8 mouse cellular contexts compared by ENCODE assay signal in the genomic region with DNA sequence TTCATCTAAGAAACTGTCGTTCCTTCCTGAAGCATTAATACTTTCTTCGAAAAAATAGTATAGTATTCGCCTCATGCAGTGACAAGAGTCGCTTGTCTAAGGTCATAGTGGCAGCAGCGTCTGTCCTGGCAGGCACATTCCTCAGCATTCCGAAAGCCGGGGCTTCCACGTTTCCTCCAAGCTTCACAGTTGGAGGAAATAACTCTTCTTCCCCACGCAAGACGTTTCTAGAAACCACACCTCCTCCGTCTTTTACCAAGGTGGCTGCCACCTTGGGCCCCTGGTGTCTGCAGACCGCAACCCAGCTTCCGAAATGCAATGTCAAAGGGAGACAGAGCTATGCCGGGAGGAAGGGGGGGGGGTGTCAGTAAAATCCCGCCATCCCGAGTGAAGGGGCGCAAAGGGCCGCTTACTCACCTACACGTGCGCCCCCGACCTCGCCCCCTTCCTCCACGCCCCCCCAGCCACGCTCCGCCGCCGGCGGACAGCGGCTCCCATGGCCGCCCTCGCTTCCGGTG. TPM values are rescaled to one million over a fixed set of nuclear protein-coding genes. Genes with fewer than 3 reads are reported as not detected.
DNase-seq lines count a peak whose midpoint lies in the region; ATAC-seq lines count a peak whose summit lies in the region.

No protein-coding gene starts in this region.

- peak overlapping the region; percentile 57 for H3K4me2 ChIP-seq in intestine, embryonic 15.5 days (replicated peaks)

- peak overlapping the region; percentile 97 for H3K27ac ChIP-seq in embryonic facial prominence, embryonic 10.5 days (replicated peaks)
- peak overlapping the region; percentile 98 for H3K27ac ChIP-seq in intestine, embryonic 15.5 days

- H3K9ac ChIP-seq in intestine, embryonic 15.5 days: peak overlapping the region; percentile 84

- peak overlapping the region; percentile 98 for H3K4me3 ChIP-seq in embryonic facial prominence, embryonic 10.5 days
- peak overlapping the region; percentile 88 for H3K4me3 ChIP-seq in intestine, embryonic 15.5 days (replicated peaks)

- DNase-seq in kidney, adult 11 months: peak; percentile 23
- no peak for DNase-seq in kidney, adult 18-20 months
- peak; percentile 52 for DNase-seq in ES-CJ7 (ENCODE audit: low read depth, low spot score)
- DNase-seq in embryonic facial prominence, embryonic 10.5 days (ENCODE audit: low spot score): no peak
- no peak for DNase-seq in c-Kit-positive CD71-positive TER-119-positive erythroid progenitor cells, embryonic 14.5 days (ENCODE audit: low spot score)
- DNase-seq in retina, embryonic 14.5 days (ENCODE audit: low spot score): no peak

- H3K9me3 ChIP-seq in embryonic facial prominence, embryonic 10.5 days: no peaks in the 10 kb centered on the region
- H3K9me3 ChIP-seq in intestine, embryonic 15.5 days: no peaks in the 10 kb centered on the region

- 1% methylated on average over 32 of the region's 32 CpGs for WGBS in embryonic facial prominence, embryonic 10.5 days
- WGBS in intestine, embryonic 15.5 days: under 1% methylated on average over 29 of the region's 32 CpGs

- peaks cover 22% of the 10 kb centered on the region for H3K4me1 ChIP-seq in embryonic facial prominence, embryonic 10.5 days
- peaks cover 8% of the 10 kb centered on the region for H3K4me1 ChIP-seq in intestine, embryonic 15.5 days (replicated peaks)

- ATAC-seq in intestine, embryonic 15.5 days: peak; percentile 85
- peak; percentile 57 for ATAC-seq in megakaryocyte-erythroid progenitor cell, adult 5-6 weeks (replicated peaks; ENCODE audit: low FRiP score, low TSS enrichment, poor library complexity, severe bottlenecking)

- H3K27me3 ChIP-seq in embryonic facial prominence, embryonic 10.5 days (replicated peaks; ENCODE audit: low read depth, poor library complexity, severe bottlenecking): no peaks in the 10 kb centered on the region
- no peaks in the 10 kb centered on the region for H3K27me3 ChIP-seq in intestine, embryonic 15.5 days (replicated peaks)

- H3K36me3 ChIP-seq in embryonic facial prominence, embryonic 10.5 days (replicated peaks): peaks cover 35% of the 10 kb centered on the region
- H3K36me3 ChIP-seq in intestine, embryonic 15.5 days: peaks cover 10% of the 10 kb centered on the region

RNA-seq across cellular contexts. Expression of gene Arid4a, which starts 0.9 kb away (rescaled TPM):
- polyA plus RNA-seq in embryonic facial prominence, embryonic 10.5 days (2016; fragmentation: Nextera tagmentation; extraction: Ambion mirVana): 26.6 and 26.9 TPM in 2 replicates
- 35.0 and 39.3 TPM in 2 replicates for polyA plus RNA-seq in intestine, embryonic 15.5 days (2015; fragmentation: Nextera tagmentation; extraction: Ambion mirVana)
- total RNA-seq in megakaryocyte-erythroid progenitor cell, adult 5-6 weeks (2014; fragmentation: Nextera tagmentation): 23.4 and 36.3 TPM in 2 replicates
- 58.0 and 58.9 TPM in 2 replicates for total RNA-seq in megakaryocyte-erythroid progenitor cell, adult 5-6 weeks (2017)

RNA-seq across cellular contexts. Expression of gene Psma3, which starts 40.5 kb away (rescaled TPM):
- 682 and 687 TPM in 2 replicates for polyA plus RNA-seq in embryonic facial prominence, embryonic 10.5 days (2016; fragmentation: Nextera tagmentation; extraction: Ambion mirVana)
- polyA plus RNA-seq in intestine, embryonic 15.5 days (2015; fragmentation: Nextera tagmentation; extraction: Ambion mirVana): 593 and 607 TPM in 2 replicates
- total RNA-seq in megakaryocyte-erythroid progenitor cell, adult 5-6 weeks (2014; fragmentation: Nextera tagmentation): 335 and 399 TPM in 2 replicates
- 428 and 450 TPM in 2 replicates for total RNA-seq in megakaryocyte-erythroid progenitor cell, adult 5-6 weeks (2017)

Comparison
In these comparisons a context has a peak if more than half of its experiments do, and no peak if none do; other contexts are left out.
1. DNase-seq: peak in kidney, adult 11 months (single experiment) and ES-CJ7 (single experiment); none in kidney, adult 18-20 months (single experiment), embryonic facial prominence, embryonic 10.5 days (single experiment), c-Kit-positive CD71-positive TER-119-positive erythroid progenitor cells, embryonic 14.5 days (single experiment) and retina, embryonic 14.5 days (single experiment).